Mouse (Mus musculus) CD4-positive, CD25-positive, alpha-beta regulatory T cell, adult 4 months (primary cell): ENCODE data around the gene Znhit3. TPM values are rescaled to one million over a fixed set of nuclear protein-coding genes. Genes with fewer than 3 reads are reported as not detected.
"Not testable (repeated sequence)": the region's sequence is repeated elsewhere in the genome, so short reads cannot be mapped to it uniquely, and the experiment has no call there.

Experiments
- ATAC-seq: one replicate; pipeline ENCODE4 v1.8.0; 2017
- polyA plus RNA-seq, 2 experiments: library from polyadenylated mRNA; unstranded; fragments of 100-300 nt; shearing (Covaris generic); gene quantifications; one replicate each; pipeline ENCODE4 v1.2.1; 2017

Znhit3 gene
- polyA plus RNA-seq, 2 experiments from 2014 or later = 29.9 to 38.1 TPM

- no peak for ATAC-seq
These were observed 3.8 kb upstream of the Znhit3 start for GRCm38 (mm10) chr11:84919951-84920350.

- peak; percentile 43 for ATAC-seq
These were observed 3.1 kb upstream of the Znhit3 start for GRCm38 (mm10) chr11:84919276-84919675.

GRCm38 (mm10) chr11:84918425-84918824, 2.3 kb upstream of the Znhit3 start:
- no peak for ATAC-seq

GRCm38 (mm10) chr11:84916703-84917300, 636 bp upstream of the Znhit3 start:
- no peak for ATAC-seq

GRCm38 (mm10) chr11:84914673-84915072, 1.5 kb downstream of the Znhit3 start:
- ATAC-seq = no peak

GRCm38 (mm10) chr11:84910411-84910810, 5.8 kb downstream of the Znhit3 start:
- ATAC-seq = no peak

- no peak for ATAC-seq
These were observed 7.7 kb downstream of the Znhit3 start for GRCm38 (mm10) chr11:84908480-84908879.

- ATAC-seq = no peak
These were observed 9.1 kb downstream of the Znhit3 start for GRCm38 (mm10) chr11:84907081-84907480.

GRCm38 (mm10) chr11:84904597-84905144, 11.5 kb downstream of the Znhit3 start:
- ATAC-seq = no peak

- no peak for ATAC-seq
These were observed 23.1 kb downstream of the Znhit3 start for GRCm38 (mm10) chr11:84893113-84893512.

GRCm38 (mm10) chr11:84891705-84892104, 24.5 kb downstream of the Znhit3 start:
- no peak for ATAC-seq

GRCm38 (mm10) chr11:84889492-84889891, 26.7 kb downstream of the Znhit3 start:
- ATAC-seq = no peak

GRCm38 (mm10) chr11:84888025-84888424, 28.1 kb downstream of the Znhit3 start:
- no peak for ATAC-seq

- ATAC-seq = no peak
These were observed 29.2 kb downstream of the Znhit3 start for GRCm38 (mm10) chr11:84886767-84887511.

- no peak for ATAC-seq
These were observed 29.9 kb downstream of the Znhit3 start for GRCm38 (mm10) chr11:84886236-84886635.

- no peak for ATAC-seq
These were observed 30.9 kb downstream of the Znhit3 start for GRCm38 (mm10) chr11:84885238-84885637.

- no peak for ATAC-seq
These were observed 33.8 kb downstream of the Znhit3 start for GRCm38 (mm10) chr11:84882346-84882745.

GRCm38 (mm10) chr11:84880971-84881370, 35.2 kb downstream of the Znhit3 start:
- ATAC-seq = no peak

- ATAC-seq = peak; percentile 30
These were observed 35.7 kb downstream of the Znhit3 start for GRCm38 (mm10) chr11:84880465-84880961.

GRCm38 (mm10) chr11:84879772-84880464, 36.2 kb downstream of the Znhit3 start, which contains the start of the genes Myo19 and Pigw:
Myo19 (plus strand) TSS chr11:84880148.
Pigw (minus strand) TSS chr11:84880285.
- peak; percentile 92 for ATAC-seq

- no peak for ATAC-seq
These were observed 37.0 kb downstream of the Znhit3 start for GRCm38 (mm10) chr11:84879007-84879771.

GRCm38 (mm10) chr11:84876020-84876419, 40.1 kb downstream of the Znhit3 start:
- not testable (repeated sequence) for ATAC-seq
